Mouse (Mus musculus) stomach, postnatal 0 days (tissue): ENCODE data around the gene Cdc42ep4.

Experiments used
- CTCF ChIP-seq: IDR thresholded peaks from 2 replicates; pipeline ENCODE4 v1.5.1; 2016; ENCODE audit warnings: antibody characterized with exemption, low read depth, mild to moderate bottlenecking, moderate library complexity
- EP300 ChIP-seq: optimal IDR thresholded peaks from 2 replicates; pipeline ENCODE3; 2016; ENCODE audit warnings: antibody characterized with exemption

DNA sequence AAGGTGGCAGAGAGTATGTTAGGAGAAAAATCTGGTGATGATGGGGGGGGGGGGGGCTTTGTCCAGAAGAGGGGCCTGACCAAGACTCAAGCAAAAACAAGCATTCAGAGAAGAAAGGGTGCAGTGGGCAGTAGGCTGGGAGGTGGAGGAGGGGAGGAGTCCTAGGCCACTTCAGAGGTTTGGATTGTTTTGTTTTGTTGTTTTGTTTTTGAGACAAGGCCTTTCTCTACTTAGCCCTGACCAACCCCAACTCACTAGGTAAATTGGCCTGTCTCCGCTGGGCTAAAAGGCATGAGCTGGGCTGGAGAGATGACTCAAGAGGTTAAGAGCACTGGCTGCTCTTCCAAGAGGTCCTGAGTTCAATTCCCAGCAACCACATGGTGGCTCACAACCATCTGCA is 40.6 kb downstream of the Cdc42ep4 start:
- TF ChIP-seq EP300, result no peak
- no peak for TF ChIP-seq CTCF
